Comparison of ENCODE assay signal across 9 mouse cellular contexts in genomic region chr6:140081739-140082138, GRCm38 (mm10). TPM values are rescaled to one million over a fixed set of nuclear protein-coding genes. Genes with fewer than 3 reads are reported as not detected.
DNase-seq lines count a peak whose midpoint lies in the region; ATAC-seq and TF ChIP-seq lines count a peak whose summit lies in the region.
"Had no signal": no experiment of that assay in that cellular context is flagged by ENCODE, and none has a peak within 500 bp of the region (broad histone marks: within the 10 kb centered on the region; RNA-seq: fewer than 3 reads in every experiment).

No protein-coding gene starts in this region.

- TF ChIP-seq EP300 in heart, adult 2 months (IDR thresholded peaks at IDR 0.05; ENCODE audit: insufficient read depth, low read depth, low read length) = no peak

- peak; percentile 44 for TF ChIP-seq CTCF in heart, adult 2 months (IDR thresholded peaks at IDR 0.05)
- TF ChIP-seq CTCF in midbrain, postnatal 0 days (IDR thresholded peaks at IDR 0.05) = peak; percentile 36

- H3K27me3 ChIP-seq in heart, adult 2 months (ENCODE audit: control insufficient read depth, insufficient read depth, low read length) = no peaks in the 10 kb centered on the region
- H3K27me3 ChIP-seq in midbrain, embryonic 11.5 days (ENCODE audit: control insufficient read depth, insufficient read depth, low read length) = no peaks in the 10 kb centered on the region
- no peaks in the 10 kb centered on the region for H3K27me3 ChIP-seq in midbrain, embryonic 15.5 days (replicated peaks)
- no peaks in the 10 kb centered on the region for H3K27me3 ChIP-seq in embryonic facial prominence, embryonic 12.5 days
- H3K27me3 ChIP-seq in midbrain, postnatal 0 days (ENCODE audit: insufficient read depth, low read length) = no peaks in the 10 kb centered on the region

- intact Hi-C loops in heart, adult 2 months (cut with DNase I) = no loop called here
- intact Hi-C loops in heart, postnatal 14 days (cut with DNase I) = no loop called here

- WGBS in heart, adult 2 months = 79% methylated on average over 3 of the region's 3 CpGs
- 66% methylated on average over 3 of the region's 3 CpGs for WGBS in midbrain, embryonic 11.5 days
- 83% methylated on average over 3 of the region's 3 CpGs for WGBS in midbrain, embryonic 15.5 days
- WGBS in embryonic facial prominence, embryonic 12.5 days = 75% methylated on average over 3 of the region's 3 CpGs
- WGBS in midbrain, postnatal 0 days = 81% methylated on average over 3 of the region's 3 CpGs

- H3K4me1 ChIP-seq in heart, adult 2 months (ENCODE audit: control insufficient read depth, insufficient read depth, low read length) = no peaks in the 10 kb centered on the region; the same call in 1 of the 2 replicates
- no peaks in the 10 kb centered on the region for H3K4me1 ChIP-seq in midbrain, embryonic 11.5 days (ENCODE audit: control insufficient read depth, insufficient read depth, low read length)
- no peaks in the 10 kb centered on the region for H3K4me1 ChIP-seq in midbrain, embryonic 15.5 days
- H3K4me1 ChIP-seq in embryonic facial prominence, embryonic 12.5 days = no peaks in the 10 kb centered on the region
- H3K4me1 ChIP-seq in midbrain, postnatal 0 days (ENCODE audit: insufficient read depth, low read length) = no peaks in the 10 kb centered on the region

- no peaks in the 10 kb centered on the region for H3K36me3 ChIP-seq in heart, adult 2 months (ENCODE audit: control insufficient read depth, insufficient read depth, low read length)
- no peaks in the 10 kb centered on the region for H3K36me3 ChIP-seq in midbrain, embryonic 11.5 days (ENCODE audit: control insufficient read depth, insufficient read depth, low read length)
- no peaks in the 10 kb centered on the region for H3K36me3 ChIP-seq in midbrain, embryonic 15.5 days (replicated peaks)
- no peaks in the 10 kb centered on the region for H3K36me3 ChIP-seq in embryonic facial prominence, embryonic 12.5 days
- H3K36me3 ChIP-seq in midbrain, postnatal 0 days (ENCODE audit: insufficient read depth, low read length) = no peaks in the 10 kb centered on the region

- no peak for TF ChIP-seq POLR2A in heart, adult 2 months (IDR thresholded peaks at IDR 0.05; ENCODE audit: insufficient read depth, low read depth, low read length)

- H3K4me3 ChIP-seq in heart, adult 2 months = no peak overlapping the region
- H3K4me3 ChIP-seq in midbrain, embryonic 11.5 days (ENCODE audit: low read depth, low read length) = no peak overlapping the region
- no peak overlapping the region for H3K4me3 ChIP-seq in midbrain, embryonic 15.5 days
- no peak overlapping the region for H3K4me3 ChIP-seq in embryonic facial prominence, embryonic 12.5 days
- H3K4me3 ChIP-seq in midbrain, postnatal 0 days (ENCODE audit: low read depth, low read length) = no peak overlapping the region

- H3K9me3 ChIP-seq in midbrain, embryonic 11.5 days (ENCODE audit: control insufficient read depth, low read length) = no peaks in the 10 kb centered on the region
- no peaks in the 10 kb centered on the region for H3K9me3 ChIP-seq in midbrain, embryonic 15.5 days
- no peaks in the 10 kb centered on the region for H3K9me3 ChIP-seq in embryonic facial prominence, embryonic 12.5 days
- no peaks in the 10 kb centered on the region for H3K9me3 ChIP-seq in midbrain, postnatal 0 days (ENCODE audit: low read length)

- no peaks in the 10 kb centered on the region for H3K79me2 ChIP-seq in heart, adult 2 months (replicated peaks; ENCODE audit: control insufficient read depth, insufficient read depth, low read length)

- no peak overlapping the region for H3K9ac ChIP-seq in heart, adult 2 months (ENCODE audit: low read depth, low read length)
- no peak overlapping the region for H3K9ac ChIP-seq in midbrain, embryonic 11.5 days (ENCODE audit: low read length)
- H3K9ac ChIP-seq in midbrain, embryonic 15.5 days = no peak overlapping the region
- no peak overlapping the region for H3K9ac ChIP-seq in embryonic facial prominence, embryonic 12.5 days
- H3K9ac ChIP-seq in midbrain, postnatal 0 days (replicated peaks; ENCODE audit: low read length, poor library complexity, severe bottlenecking) = no peak overlapping the region

- H3K27ac ChIP-seq in heart, adult 2 months = no peak overlapping the region
- H3K27ac ChIP-seq in midbrain, embryonic 11.5 days (ENCODE audit: low read depth, low read length) = no peak overlapping the region
- H3K27ac ChIP-seq in midbrain, embryonic 15.5 days = no peak overlapping the region
- H3K27ac ChIP-seq in embryonic facial prominence, embryonic 12.5 days = no peak overlapping the region
- H3K27ac ChIP-seq in midbrain, postnatal 0 days (ENCODE audit: low read depth, low read length) = no peak overlapping the region

- ATAC-seq in midbrain, embryonic 11.5 days (ENCODE audit: low FRiP score) = peak; percentile 68
- ATAC-seq in midbrain, embryonic 15.5 days (replicated peaks) = no peak
- ATAC-seq in embryonic facial prominence, embryonic 12.5 days (ENCODE audit: insufficient number of reproducible peaks, insufficient read depth, low FRiP score, low TSS enrichment) = peak; percentile 47; the same call in 1 of the 2 replicates
- no peak for ATAC-seq in midbrain, postnatal 0 days (ENCODE audit: low FRiP score)

- DNase-seq in heart, adult 2 months = no peak
- DNase-seq in heart, adult 11 months = no peak
- DNase-seq in midbrain, embryonic 11.5 days (ENCODE audit: low spot score, missing footprints) = no peak
- DNase-seq in midbrain, postnatal 0 days (ENCODE audit: low spot score) = no peak
- no peak for DNase-seq in heart, postnatal 14 days
- DNase-seq in spleen, adult 18-20 months = no peak
- DNase-seq: layer of hippocampus, postnatal 36 days had no signal

- no peak overlapping the region for H3K4me2 ChIP-seq in midbrain, embryonic 11.5 days
- H3K4me2 ChIP-seq in midbrain, embryonic 15.5 days = no peak overlapping the region
- no peak overlapping the region for H3K4me2 ChIP-seq in embryonic facial prominence, embryonic 12.5 days (replicated peaks)
- H3K4me2 ChIP-seq in midbrain, postnatal 0 days (ENCODE audit: low read depth, low read length, poor library complexity, severe bottlenecking) = no peak overlapping the region

RNA-seq across cellular contexts. Expression of gene Plcz1, which starts 40.5 kb away (rescaled TPM):
- not detected for total RNA-seq in heart, adult 2 months (2021)
- polyA plus RNA-seq in heart, adult 2 months (2012; rRNA removed) = 0.06 TPM in 1 of 2 replicates, not detected in the other
- not detected in 2 replicates for polyA plus RNA-seq in midbrain, embryonic 11.5 days (2014; fragmentation: Nextera tagmentation; extraction: Ambion mirVana)
- polyA plus RNA-seq in midbrain, embryonic 15.5 days (2015; fragmentation: Nextera tagmentation; extraction: Ambion mirVana) = 0.33 and 0.44 TPM in 2 replicates
- polyA plus RNA-seq in embryonic facial prominence, embryonic 12.5 days (2016; fragmentation: Nextera tagmentation; extraction: Ambion mirVana) = not detected in 2 replicates
- total RNA-seq in midbrain, postnatal 0 days (2014; rRNA removed) = 0.77 TPM in 1 of 2 replicates, not detected in the other
- polyA plus RNA-seq in midbrain, postnatal 0 days (2015; fragmentation: Nextera tagmentation; extraction: Ambion mirVana) = 0.69 and 0.88 TPM in 2 replicates
- not detected for total RNA-seq in heart, postnatal 14 days (2021)

RNA-seq across cellular contexts. Expression of gene Capza3, which starts 40.7 kb away (rescaled TPM):
- total RNA-seq in heart, adult 2 months (2021) = not detected
- polyA plus RNA-seq in heart, adult 2 months (2012; rRNA removed) = not detected in 2 replicates
- not detected in 2 replicates for polyA plus RNA-seq in midbrain, embryonic 11.5 days (2014; fragmentation: Nextera tagmentation; extraction: Ambion mirVana)
- not detected in 2 replicates for polyA plus RNA-seq in midbrain, embryonic 15.5 days (2015; fragmentation: Nextera tagmentation; extraction: Ambion mirVana)
- not detected in 2 replicates for polyA plus RNA-seq in embryonic facial prominence, embryonic 12.5 days (2016; fragmentation: Nextera tagmentation; extraction: Ambion mirVana)
- total RNA-seq in midbrain, postnatal 0 days (2014; rRNA removed) = not detected in 2 replicates
- polyA plus RNA-seq in midbrain, postnatal 0 days (2015; fragmentation: Nextera tagmentation; extraction: Ambion mirVana) = not detected in 2 replicates
- not detected for total RNA-seq in heart, postnatal 14 days (2021)
- total RNA-seq: layer of hippocampus, postnatal 36 days had no signal

Comparison
In these comparisons a context has a peak if more than half of its experiments do, and no peak if none do; other contexts are left out.
1. ATAC-seq: peak in midbrain, embryonic 11.5 days (single experiment) and embryonic facial prominence, embryonic 12.5 days (single experiment); none in midbrain, embryonic 15.5 days (single experiment) and midbrain, postnatal 0 days (single experiment).